Mouse (Mus musculus) gonadal fat pad, adult 2 months (tissue): Measurements from ENCODE around the gene Pigw. TPM values are rescaled to one million over a fixed set of nuclear protein-coding genes. Genes with fewer than 3 reads are reported as not detected.

Experiments
- polyA plus RNA-seq: library from polyadenylated mRNA; depleted of rRNA; stranded (reverse); fragments of >200 nt; gene quantifications from 2 replicates; pipeline ENCODE4 v1.2.3, GENCODE M21; 2012; rRNA removed

Gene Pigw
- polyA plus RNA-seq, 1 experiment = 4.5 TPM

Other genes starting within 250 kb of the Pigw start
- 8.9 and 10.0 TPM in 2 replicates for gene Mrm1, start 60.8 kb downstream of the Pigw start, polyA plus RNA-seq
- 21.6 and 26.3 TPM in 2 replicates for gene Dhrs11, start 51.3 kb downstream of the Pigw start, polyA plus RNA-seq
- 34.1 and 58.7 TPM in 2 replicates for gene Ggnbp2, start 9.5 kb downstream of the Pigw start, polyA plus RNA-seq
- gene Myo19, start 137 bp downstream of the Pigw start, polyA plus RNA-seq = 10.4 and 16.7 TPM in 2 replicates
- 11.5 and 17.7 TPM in 2 replicates for gene Znhit3, start 36.1 kb upstream of the Pigw start, polyA plus RNA-seq
- 86.5 and 91.9 TPM in 2 replicates for gene Car4, start 77.5 kb upstream of the Pigw start, polyA plus RNA-seq